Mouse (Mus musculus): ENCODE results near the gene Chpt1. TPM values are rescaled to one million over a fixed set of nuclear protein-coding genes. Genes with fewer than 3 reads are reported as not detected.
"Not testable (repeated sequence)": the region's sequence is repeated elsewhere in the genome, so short reads cannot be mapped to it uniquely, and the experiment has no call there.

The Chpt1 gene
- polyA plus RNA-seq (2017; shearing (Covaris generic)) = 1 to 10 TPM; 2.6 to 5.2 (median 3.5) TPM

DNA sequence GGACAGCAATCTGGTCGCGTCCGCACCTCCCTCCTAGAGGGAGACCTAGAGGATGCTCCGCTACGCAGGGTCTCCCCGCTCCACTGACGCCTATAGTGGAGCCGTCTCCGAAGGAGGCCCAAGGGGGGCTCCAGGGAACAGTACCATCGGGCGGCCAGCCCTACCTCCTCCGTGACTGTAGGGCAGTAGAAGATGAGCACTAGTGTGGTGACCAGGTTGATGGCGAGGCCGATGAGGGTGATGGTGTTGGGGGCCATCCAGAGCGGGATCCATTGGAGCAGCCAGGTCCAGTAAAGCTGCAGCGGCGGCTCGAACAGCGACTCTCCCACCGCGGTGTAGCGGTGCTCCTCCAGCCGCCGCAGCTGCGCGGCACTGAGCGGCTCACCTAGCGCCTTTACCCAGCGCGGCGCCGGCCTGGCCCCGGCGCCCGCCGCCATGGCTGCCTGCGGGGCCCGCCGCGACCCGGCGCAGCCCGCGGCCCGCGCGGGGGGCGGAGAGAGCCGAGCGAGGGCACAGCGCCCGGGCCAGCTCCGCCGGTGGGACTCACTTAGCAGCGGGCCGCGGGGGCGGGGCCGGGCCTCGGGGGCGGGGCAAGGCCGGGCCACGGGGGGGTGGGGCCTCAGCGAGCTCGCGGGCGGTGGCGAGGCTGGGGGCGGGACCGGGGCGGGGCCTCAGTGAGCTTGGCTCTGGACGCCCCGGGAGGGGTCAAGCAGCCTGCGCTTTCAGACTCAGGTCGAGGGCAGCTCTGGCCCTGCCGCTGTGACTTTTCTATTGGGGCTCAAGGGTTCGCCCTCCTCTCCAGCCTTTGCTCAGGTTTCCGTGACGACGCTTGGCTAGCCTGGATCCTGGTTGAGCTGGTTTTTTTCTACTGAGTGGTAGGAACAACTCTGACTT lies at the start of gene Chpt1:
TSS of gene Chpt1 (minus strand) at position 653 of the 894 bp plus-strand sequence.
- ATAC-seq = peak; percentile 89

GRCm38 (mm10) chr10:88552738-88553137 lies 48.9 kb upstream of the Chpt1 start:
- ATAC-seq = no peak

DNA sequence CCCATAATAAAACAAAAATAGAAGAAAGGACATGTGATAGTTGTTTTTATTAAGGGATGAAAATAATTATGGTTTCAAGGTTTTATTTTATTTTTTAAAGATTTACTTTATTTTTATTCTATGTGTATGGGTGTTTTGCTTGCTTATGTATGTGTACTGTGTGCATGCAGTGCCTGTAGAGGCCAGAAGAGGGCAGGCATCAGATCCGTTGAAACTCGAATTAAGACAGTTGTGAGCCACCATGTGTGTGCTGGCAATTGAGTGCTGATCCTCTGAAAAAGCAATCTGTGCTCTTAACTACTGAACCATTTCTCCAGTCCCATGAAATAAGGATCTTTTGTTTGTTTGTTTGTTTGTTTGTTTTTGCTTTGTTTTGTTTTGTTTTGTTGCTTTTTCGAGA lies 46.4 kb upstream of the Chpt1 start:
- ATAC-seq = no peak

DNA sequence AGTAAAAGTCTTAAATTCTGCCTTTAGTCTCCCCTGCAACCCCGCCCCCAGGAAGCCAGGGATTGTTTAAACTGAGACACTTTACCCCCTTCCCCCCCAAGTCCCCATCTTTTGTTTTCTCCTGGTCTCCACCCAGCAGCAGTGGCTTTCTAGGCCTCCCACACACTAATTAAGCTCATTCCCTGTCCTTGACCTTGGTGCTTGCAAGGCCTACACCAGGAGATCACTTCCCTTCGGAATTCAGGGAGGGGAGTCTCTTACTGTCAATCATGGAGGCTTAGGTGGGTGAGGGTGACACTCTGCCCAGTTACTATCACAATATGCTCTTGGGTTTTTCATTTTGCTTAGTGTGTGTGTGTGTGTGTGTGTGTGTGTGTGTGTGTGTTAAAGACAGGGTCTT lies 43.8 kb upstream of the Chpt1 start:
- ATAC-seq = no peak

GRCm38 (mm10) chr10:88530631-88531030 lies 26.8 kb upstream of the Chpt1 start:
- ATAC-seq = no peak

DNA sequence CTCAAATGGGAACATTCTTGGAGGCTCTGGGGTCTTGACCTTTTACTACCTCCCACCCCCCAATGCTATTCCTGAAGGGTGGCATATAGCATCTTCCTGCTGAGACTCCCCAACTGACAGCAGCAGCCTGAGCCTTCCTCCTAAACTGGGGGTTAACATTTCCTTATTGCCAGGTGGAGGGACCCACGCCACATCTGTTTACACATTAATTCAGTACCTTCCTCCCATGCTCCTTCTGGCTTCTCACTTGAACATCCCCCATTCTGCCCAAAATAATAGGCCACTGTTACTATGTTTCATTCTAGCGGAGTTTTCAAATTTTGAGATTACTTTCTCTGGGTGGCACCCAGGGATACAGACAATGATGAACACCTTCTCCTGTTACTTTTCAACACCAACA lies 20.1 kb upstream of the Chpt1 start:
- ATAC-seq = no peak

DNA sequence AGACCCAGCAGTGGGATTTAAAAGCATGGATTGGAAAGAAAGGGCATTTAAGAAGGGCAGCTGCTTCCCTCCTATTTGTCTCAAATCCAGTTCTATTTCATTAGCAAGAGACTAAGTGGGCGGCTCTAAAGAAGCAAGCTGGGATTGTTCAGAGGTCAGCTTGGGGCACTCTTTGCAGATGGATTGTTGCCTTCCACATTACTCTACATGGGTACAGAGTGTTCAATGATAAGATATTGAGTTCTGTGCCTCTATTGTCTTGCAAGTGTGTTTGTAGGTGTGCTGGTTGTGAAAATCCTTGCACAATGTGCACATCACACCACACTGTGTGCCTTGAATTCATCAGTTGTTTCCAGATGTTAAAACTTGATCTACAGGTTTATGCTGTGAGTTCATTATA lies 19.3 kb upstream of the Chpt1 start:
- no peak for ATAC-seq

- ATAC-seq = no peak
Observed at GRCm38 (mm10) chr10:88522795-88523194, 18.9 kb upstream of the Chpt1 start.

DNA sequence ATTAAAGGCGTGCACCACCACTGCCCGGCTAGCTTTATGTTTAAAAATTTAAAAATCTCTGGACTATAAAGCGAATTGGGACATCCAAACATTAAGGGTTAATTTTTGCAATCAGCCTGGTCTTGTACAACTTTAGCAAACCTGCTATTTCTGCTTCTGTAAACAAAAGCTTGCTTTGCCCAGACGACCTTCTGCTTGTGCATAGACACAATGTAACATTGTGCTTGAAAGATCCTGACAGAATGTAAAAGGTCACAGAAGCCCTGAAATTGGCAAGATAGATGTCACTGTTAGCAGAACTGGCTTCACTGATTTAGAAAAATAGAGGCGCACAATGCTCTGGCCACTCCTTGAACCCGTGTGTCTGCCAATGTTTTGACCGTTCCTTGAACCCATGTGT lies 11.2 kb upstream of the Chpt1 start:
- ATAC-seq = not testable (repeated sequence)

DNA sequence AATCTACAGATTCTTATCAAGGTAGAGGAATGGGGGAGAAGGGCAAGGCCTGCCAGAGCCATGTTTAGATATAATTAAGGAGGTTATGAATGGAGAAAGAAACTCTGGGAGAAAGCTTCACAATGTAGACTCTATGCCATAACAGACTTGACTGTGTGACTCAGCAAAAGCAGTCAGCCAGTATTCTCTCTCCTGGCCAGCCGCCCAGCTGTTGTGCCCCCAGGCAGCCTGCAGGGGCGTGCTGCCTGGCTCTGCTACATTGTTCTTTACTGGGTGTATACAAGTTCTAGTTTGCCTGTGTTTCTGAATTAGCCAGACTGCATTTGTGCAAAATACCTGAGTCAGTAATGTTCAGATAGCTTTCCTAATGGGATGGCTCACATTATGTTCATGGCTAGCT lies 10.6 kb upstream of the Chpt1 start:
- ATAC-seq = no peak

- no peak for ATAC-seq
Observed at GRCm38 (mm10) chr10:88513574-88514135, 9.8 kb upstream of the Chpt1 start.

DNA sequence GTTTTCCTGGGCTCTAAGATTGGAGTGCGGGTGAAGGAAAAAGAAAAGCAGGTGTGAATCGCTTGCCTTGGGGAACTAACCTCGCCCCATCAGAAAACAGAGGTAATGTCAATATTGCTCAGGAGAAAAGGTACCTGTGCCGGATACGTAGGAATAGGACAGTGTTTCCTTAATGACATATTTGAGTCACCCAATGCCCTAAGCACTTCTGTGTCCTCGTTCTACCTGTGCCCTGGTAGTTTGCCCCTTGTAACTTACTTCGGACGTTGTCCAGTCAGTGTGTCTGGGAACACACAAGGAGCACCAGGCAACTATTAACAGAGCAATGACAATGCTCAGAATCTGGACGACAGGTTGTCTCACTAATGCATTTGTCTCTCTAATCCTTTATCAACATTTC lies 7.5 kb upstream of the Chpt1 start:
- no peak for ATAC-seq

DNA sequence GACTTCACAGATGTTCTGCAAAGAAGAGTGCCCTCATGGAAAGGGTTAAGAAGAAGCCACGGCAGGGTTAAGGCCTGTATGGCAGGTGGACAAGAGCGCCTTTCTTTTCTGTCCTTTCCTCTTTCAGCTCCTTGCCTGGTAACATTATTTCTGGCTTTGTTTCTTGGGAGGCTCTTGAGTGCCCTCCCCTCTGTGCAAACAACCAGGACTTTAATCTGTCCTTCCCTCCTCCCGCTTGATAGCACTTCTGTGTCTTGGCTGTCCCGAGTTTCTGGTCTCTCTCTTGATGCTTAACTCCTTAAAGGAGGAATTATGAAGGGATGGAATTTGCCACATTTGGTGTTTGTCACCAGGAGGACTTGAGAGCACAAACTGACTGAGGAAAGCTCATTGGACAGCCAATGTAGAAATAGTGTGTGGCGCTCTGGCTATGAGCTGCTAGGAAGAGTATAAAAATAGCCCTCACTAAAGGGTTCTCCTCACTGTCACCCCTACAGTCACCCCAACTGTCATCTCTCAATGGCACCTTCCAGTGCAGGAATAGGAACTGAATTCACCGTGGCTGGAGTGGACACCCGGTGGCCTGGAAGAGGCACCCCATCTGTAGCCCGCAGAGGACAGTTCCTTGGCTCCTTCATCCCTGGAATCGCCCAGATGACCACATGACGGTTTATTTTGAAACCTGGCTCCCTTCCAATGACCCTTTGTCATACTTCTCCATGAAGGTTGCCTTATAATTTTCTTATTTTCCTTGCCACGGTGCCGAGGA lies 6.8 kb upstream of the Chpt1 start:
- no peak for ATAC-seq

GRCm38 (mm10) chr10:88507691-88508143 lies 3.8 kb upstream of the Chpt1 start:
- no peak for ATAC-seq

DNA sequence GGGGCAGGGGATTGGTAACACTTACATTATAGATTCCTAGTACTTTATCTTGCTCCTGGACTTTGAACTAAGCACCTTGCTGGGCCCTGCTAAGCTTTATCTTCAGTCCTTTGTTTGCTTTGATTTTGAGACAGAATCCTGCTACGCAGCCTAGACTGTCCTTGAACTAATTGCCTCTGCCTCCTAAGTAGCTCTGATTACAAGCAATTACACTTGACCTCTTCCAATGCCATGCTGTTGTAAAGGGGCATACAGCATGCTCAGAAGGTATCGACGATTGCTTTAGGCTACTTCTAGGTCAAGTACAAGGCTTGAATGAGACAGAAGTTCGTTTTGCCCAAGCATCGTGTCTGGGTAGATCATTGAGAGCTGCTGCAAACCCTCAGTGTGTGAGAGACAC lies 1.4 kb upstream of the Chpt1 start:
- no peak for ATAC-seq

DNA sequence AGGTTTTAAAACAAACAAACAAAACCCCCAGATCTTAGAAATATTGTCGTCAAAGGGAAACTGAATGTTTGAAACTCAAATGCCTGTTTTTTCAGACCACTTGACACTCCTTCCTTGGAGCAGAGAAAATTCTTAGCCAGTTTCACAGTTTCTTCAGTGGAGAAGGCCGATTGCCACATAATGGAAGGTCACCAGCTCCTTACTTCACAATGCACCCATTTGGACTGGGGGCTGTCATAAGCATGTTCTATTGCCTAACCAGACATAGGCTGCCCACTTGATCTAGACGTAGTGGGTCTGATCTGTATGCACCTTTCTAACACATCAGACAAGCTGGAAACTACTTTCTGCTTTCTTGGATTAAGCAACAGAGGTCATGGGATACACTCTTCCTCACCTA lies 608 bp upstream of the Chpt1 start:
- ATAC-seq = no peak

- ATAC-seq = no peak
Observed at GRCm38 (mm10) chr10:88502919-88503318, 954 bp downstream of the Chpt1 start.

DNA sequence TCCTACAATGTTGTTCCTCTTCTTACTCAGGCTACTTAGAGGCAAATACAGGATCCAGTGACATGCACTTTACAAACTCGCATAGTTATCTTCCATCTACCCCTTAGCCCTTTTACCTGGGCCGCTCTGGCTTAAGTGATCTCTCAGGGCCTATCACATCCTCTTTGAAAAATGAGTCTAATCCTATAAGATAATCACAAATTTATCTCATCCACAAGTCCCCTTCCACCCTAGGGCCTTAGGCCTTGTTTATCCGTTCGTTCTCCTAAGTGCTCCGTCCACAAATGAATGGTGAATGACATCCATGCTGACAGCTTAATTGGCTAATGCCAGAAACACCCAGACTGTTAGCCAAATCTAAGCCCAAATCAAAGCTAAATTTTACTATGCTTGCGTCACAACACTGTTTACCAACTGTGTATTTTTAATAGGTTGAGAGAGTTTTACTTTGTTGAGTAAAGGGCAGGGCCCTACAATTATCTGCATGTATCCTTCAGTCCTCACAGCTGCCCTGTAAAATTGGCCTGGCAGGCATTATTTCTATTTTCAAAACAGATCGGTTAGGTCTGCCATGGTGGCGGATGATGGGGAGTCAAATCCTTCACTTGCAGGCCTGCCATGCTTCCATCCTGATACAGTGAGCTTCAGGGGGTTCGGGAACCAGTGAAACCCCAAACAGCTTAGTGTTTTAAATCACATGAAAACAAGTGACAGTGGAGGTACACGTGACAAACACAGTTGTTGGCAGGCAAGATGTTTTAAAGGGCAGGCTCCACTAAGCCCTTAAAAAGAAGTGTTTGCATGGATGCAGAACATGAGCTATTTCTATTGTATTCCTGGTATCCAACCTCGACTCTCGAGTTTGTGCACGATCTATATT lies 1.7 kb downstream of the Chpt1 start:
- ATAC-seq = no peak

DNA sequence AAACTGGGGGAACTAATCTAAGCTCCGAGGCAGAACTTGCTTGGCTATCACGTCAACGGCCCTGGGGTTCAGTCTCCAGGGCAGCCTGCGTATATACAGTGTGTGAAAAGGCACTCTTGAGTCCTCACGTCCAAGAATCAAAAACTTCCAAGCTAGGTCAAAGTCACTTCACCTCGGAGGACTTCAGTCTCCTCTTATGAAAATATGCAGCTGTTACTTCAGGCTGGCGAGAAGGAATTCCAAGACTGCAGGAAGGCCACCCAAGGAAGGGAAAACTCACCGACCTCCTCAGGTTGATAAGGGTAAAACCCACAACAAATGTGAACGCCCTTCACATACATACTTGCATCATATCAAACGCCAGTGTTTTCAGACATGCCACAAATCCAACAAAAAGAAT lies 2.5 kb downstream of the Chpt1 start:
- ATAC-seq = no peak

GRCm38 (mm10) chr10:88499993-88500392 lies 3.9 kb downstream of the Chpt1 start:
- ATAC-seq = no peak

DNA sequence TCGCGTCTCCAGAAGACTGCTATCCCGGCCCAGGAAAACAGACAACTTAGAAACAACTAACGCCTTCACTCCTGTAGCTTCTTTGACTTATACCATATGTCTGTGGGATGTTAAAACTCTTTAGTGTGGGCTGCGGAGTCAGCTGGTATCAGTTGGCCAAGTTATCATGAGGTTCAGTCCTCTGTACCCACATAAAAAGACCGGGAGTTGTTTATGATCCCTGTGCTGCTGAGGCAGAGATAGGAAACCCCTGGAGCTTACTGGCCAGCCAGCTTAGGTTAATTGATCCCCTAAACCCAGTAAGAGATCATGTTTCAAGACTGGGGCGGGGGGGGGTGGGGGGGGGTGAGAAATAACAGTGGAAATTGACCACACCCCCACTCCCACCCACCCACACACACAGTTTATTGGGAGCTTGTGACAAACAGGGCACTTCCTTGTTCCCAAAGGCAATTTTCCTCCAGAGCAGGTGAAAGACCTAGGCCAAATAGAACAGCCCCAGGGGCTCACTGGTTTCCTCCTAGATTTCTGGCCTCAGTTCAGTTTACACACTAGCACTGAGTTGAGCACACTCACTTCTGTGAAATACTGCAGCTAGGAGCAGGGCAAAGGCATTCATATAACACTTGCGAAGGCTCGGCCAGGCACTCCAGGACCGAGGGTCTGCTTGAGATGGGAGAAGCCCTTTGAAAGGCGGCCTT lies 6.9 kb downstream of the Chpt1 start:
- no peak for ATAC-seq
